Mouse (Mus musculus) lung, embryonic 14.5 days (tissue): ENCODE results near the gene Far1. TPM values are rescaled to one million over a fixed set of nuclear protein-coding genes. Genes with fewer than 3 reads are reported as not detected.

Source experiments
- ATAC-seq: fragments of 200-750 bp; cut with Nextera tagmentation; 2 replicates; pipeline ENCODE4 v1.8.0; 2017; ENCODE audit warnings: mild to moderate bottlenecking, moderate TSS enrichment, moderate library complexity; ENCODE audit not compliant: insufficient read depth
- DNase-seq: peaks from one replicate; pipeline ENCODE4 v3.0.0-alpha.2; 2015
- H3K27ac ChIP-seq: fragments of 300-500 bp; sonication (generic); 2 replicates; pipeline ENCODE4 v1.5.1; 2014; ENCODE audit warnings: low read depth, mild to moderate bottlenecking, moderate library complexity
- H3K27me3 ChIP-seq: fragments of 300-500 bp; sonication (generic); 2 replicates; pipeline ENCODE4 v1.6.1; 2014; ENCODE audit warnings: low read length, control low read depth; ENCODE audit not compliant: insufficient read depth
- H3K36me3 ChIP-seq: fragments of 300-500 bp; sonication (generic); 2 replicates; pipeline ENCODE4 v1.6.1; 2014; ENCODE audit warnings: control low read depth; ENCODE audit not compliant: insufficient read depth
- H3K4me1 ChIP-seq: fragments of 300-500 bp; sonication (generic); 2 replicates; pipeline ENCODE4 v1.6.1; 2014; ENCODE audit warnings: antibody characterized with exemption, control low read depth; ENCODE audit not compliant: insufficient read depth
- H3K4me2 ChIP-seq: fragments of 300-500 bp; sonication (generic); 2 replicates; pipeline ENCODE4 v1.6.1; 2014; ENCODE audit warnings: mild to moderate bottlenecking
- H3K4me3 ChIP-seq: fragments of 300-500 bp; sonication (generic); 2 replicates; pipeline ENCODE4 v1.5.1; 2014; ENCODE audit warnings: low read depth, low read length
- H3K9ac ChIP-seq: fragments of 300-500 bp; sonication (generic); 2 replicates; pipeline ENCODE4 v1.6.1; 2014
- H3K9me3 ChIP-seq: fragments of 300-500 bp; sonication (generic); 2 replicates; pipeline ENCODE4 v1.6.1; 2016; ENCODE audit warnings: low read depth, low read length, control low read depth
- CTCF ChIP-seq: IDR thresholded peaks from 2 replicates; pipeline ENCODE4 v1.5.1; 2016; ENCODE audit warnings: antibody characterized with exemption, low read depth
- WGBS: fragments of 180-500 bp; shearing (Covaris S2); extraction: QIAGEN DNeasy Blood & Tissue Kit; methylation state at CpG from one replicate; pipeline ENCODE4 v1.1.7; 2014; 5-methylcytosine and 5-hydroxymethylcytosine counted together
- polyA plus RNA-seq: library from polyadenylated mRNA; unstranded; fragments of >200 nt; fragmentation: Nextera tagmentation; extraction: Ambion mirVana; gene quantifications from 2 replicates; pipeline ENCODE4 v1.2.1, GENCODE M21; 2014

Gene Far1
- polyA plus RNA-seq, 1 experiment from 2014 or later: 78.9 TPM

- 55% methylated on average over 9 of the region's 9 CpGs for WGBS
- no peak overlapping the region; the same call in 1 of the 2 replicates for H3K27ac ChIP-seq
- H3K9me3 ChIP-seq: no peaks in the 10 kb centered on the region
- TF ChIP-seq CTCF: no peak
- no peaks in the 10 kb centered on the region for H3K27me3 ChIP-seq
- H3K9ac ChIP-seq: no peak overlapping the region
- ATAC-seq: no peak
- no peak overlapping the region for H3K4me3 ChIP-seq
- peaks cover 5% of the 10 kb centered on the region; the same call in 1 of the 2 replicates for H3K4me1 ChIP-seq
- no peaks in the 10 kb centered on the region for H3K36me3 ChIP-seq
- DNase-seq: no peak
- no peak overlapping the region for H3K4me2 ChIP-seq
These were observed 78.1 kb downstream of the Far1 start for GRCm38 (mm10) chr7:113591557-113592354.

- 86% methylated on average over 9 of the region's 9 CpGs for WGBS
- TF ChIP-seq CTCF: no peak
- peaks cover 5% of the 10 kb centered on the region; the same call in 1 of the 2 replicates for H3K4me1 ChIP-seq
- no peaks in the 10 kb centered on the region for H3K9me3 ChIP-seq
- no peak overlapping the region for H3K4me2 ChIP-seq
- H3K4me3 ChIP-seq: no peak overlapping the region
- no peaks in the 10 kb centered on the region for H3K27me3 ChIP-seq
- no peak for DNase-seq
- no peak overlapping the region for H3K9ac ChIP-seq
- H3K27ac ChIP-seq: no peak overlapping the region
- no peaks in the 10 kb centered on the region for H3K36me3 ChIP-seq
- no peak for ATAC-seq
These were observed 79.1 kb downstream of the Far1 start for GRCm38 (mm10) chr7:113592696-113593095.

- WGBS: 2% methylated on average over 3 of the region's 3 CpGs
- ATAC-seq (peak; percentile 80), DNase-seq (peak; percentile 96)
- Histone ChIP-seq H3K9me3 (no peaks in the 10 kb centered on the region), H3K4me3 (no peak overlapping the region), H3K27me3 (no peaks in the 10 kb centered on the region), H3K27ac (no peak overlapping the region), H3K36me3 (no peaks in the 10 kb centered on the region), H3K9ac (no peak overlapping the region), H3K4me1 (peaks cover 5% of the 10 kb centered on the region; the same call in 1 of the 2 replicates), H3K4me2 (no peak overlapping the region)
- TF ChIP-seq CTCF: peak; percentile 78
These were observed 80.7 kb downstream of the Far1 start for GRCm38 (mm10) chr7:113594363-113594762.

GRCm38 (mm10) chr7:113597231-113597630 lies 83.6 kb downstream of the Far1 start:
- Histone ChIP-seq H3K4me3 (no peak overlapping the region), H3K27me3 (no peaks in the 10 kb centered on the region), H3K9me3 (no peaks in the 10 kb centered on the region), H3K27ac (no peak overlapping the region), H3K36me3 (no peaks in the 10 kb centered on the region), H3K4me2 (no peak overlapping the region), H3K4me1 (no peaks in the 10 kb centered on the region), H3K9ac (no peak overlapping the region)
- DNase-seq (no peak), ATAC-seq (no peak)
- no peak for TF ChIP-seq CTCF

GRCm38 (mm10) chr7:113601803-113602202 lies 88.2 kb downstream of the Far1 start:
- no peak overlapping the region for H3K4me3 ChIP-seq
- no peaks in the 10 kb centered on the region for H3K36me3 ChIP-seq
- no peak overlapping the region for H3K27ac ChIP-seq
- no peaks in the 10 kb centered on the region for H3K9me3 ChIP-seq
- DNase-seq (no peak), ATAC-seq (no peak)
- no peaks in the 10 kb centered on the region for H3K27me3 ChIP-seq
- 48% methylated on average over 3 of the region's 3 CpGs for WGBS
- no peak for TF ChIP-seq CTCF
- no peak overlapping the region for H3K4me2 ChIP-seq
- H3K4me1 ChIP-seq: no peaks in the 10 kb centered on the region
- no peak overlapping the region for H3K9ac ChIP-seq

- no peak overlapping the region for H3K9ac ChIP-seq
- no peak overlapping the region for H3K4me3 ChIP-seq
- H3K27ac ChIP-seq: no peak overlapping the region
- 23% methylated on average over 9 of the region's 9 CpGs for WGBS
- H3K9me3 ChIP-seq: no peaks in the 10 kb centered on the region
- no peak overlapping the region for H3K4me2 ChIP-seq
- ATAC-seq (peak; percentile 54; the same call in 1 of the 2 replicates), DNase-seq (peak; percentile 34)
- H3K4me1 ChIP-seq: no peaks in the 10 kb centered on the region
- TF ChIP-seq CTCF: peak; percentile 56
- no peaks in the 10 kb centered on the region for H3K36me3 ChIP-seq
- H3K27me3 ChIP-seq: no peaks in the 10 kb centered on the region
These were observed 94.3 kb downstream of the Far1 start for GRCm38 (mm10) chr7:113607928-113608327.

- Histone ChIP-seq H3K9ac (no peak overlapping the region), H3K27ac (no peak overlapping the region), H3K36me3 (no peaks in the 10 kb centered on the region), H3K9me3 (no peaks in the 10 kb centered on the region), H3K4me2 (no peak overlapping the region), H3K4me3 (no peak overlapping the region), H3K27me3 (no peaks in the 10 kb centered on the region), H3K4me1 (no peaks in the 10 kb centered on the region)
- peak; percentile 68 for TF ChIP-seq CTCF
- ATAC-seq (no peak), DNase-seq (peak; percentile 82)
- whole genome bisulfite sequencing: 24% methylated on average over 8 of the region's 8 CpGs
These were observed 95.5 kb downstream of the Far1 start for GRCm38 (mm10) chr7:113609027-113609705.
